26 mouse cellular contexts compared by ENCODE assay signal in genomic region chr8:13703756-13704155, GRCm38 (mm10). TPM values are rescaled to one million over a fixed set of nuclear protein-coding genes. Genes with fewer than 3 reads are reported as not detected.
DNase-seq lines count a peak whose midpoint lies in the region; ATAC-seq and TF ChIP-seq lines count a peak whose summit lies in the region.
"Had no signal": no experiment of that assay in that cellular context is flagged by ENCODE, and none has a peak within 500 bp of the region (broad histone marks: within the 10 kb centered on the region; RNA-seq: fewer than 3 reads in every experiment).

No protein-coding gene starts in this region.

- no peak overlapping the region for H3K4me3 ChIP-seq in midbrain, embryonic 10.5 days
- no peak overlapping the region for H3K4me3 ChIP-seq in midbrain, postnatal 0 days (ENCODE audit: low read depth, low read length)
- H3K4me3 ChIP-seq in myocyte = no peak overlapping the region
- H3K4me3 ChIP-seq: embryonic facial prominence, embryonic 15.5 days; erythroblast, embryonic 14.5 days; forebrain, embryonic 10.5 days; gastrocnemius, adult 2 months; heart, embryonic 15.5 days; hindbrain, embryonic 15.5 days had no signal

- DNase-seq in cerebellum, postnatal 25 days = peak; percentile 5
- DNase-seq in cerebellum, adult 18-20 months = no peak
- DNase-seq in midbrain, embryonic 10.5 days (ENCODE audit: low spot score) = no peak
- no peak for DNase-seq in midbrain, postnatal 0 days (ENCODE audit: low spot score)
- no peak for DNase-seq in yolk sac, embryonic 10.5 days (ENCODE audit: low spot score)
- DNase-seq in layer of hippocampus, adult 9-10 months (ENCODE audit: low spot score) = no peak
- DNase-seq: adrenal gland, adult 8-10 months; cerebellum, adult 11 months; cerebellum, postnatal 10 days; embryo, embryonic 11 days; gastrocnemius, adult 2 months; gastrocnemius, postnatal 36 days; heart, adult 18-20 months; heart, postnatal 14 days had no signal

- H3K27me3 ChIP-seq in midbrain, embryonic 10.5 days (ENCODE audit: low read depth, poor library complexity, severe bottlenecking) = no peaks in the 10 kb centered on the region
- no peaks in the 10 kb centered on the region for H3K27me3 ChIP-seq in midbrain, postnatal 0 days (ENCODE audit: insufficient read depth, low read length)
- no peaks in the 10 kb centered on the region for H3K27me3 ChIP-seq in myocyte (ENCODE audit: control insufficient read depth, insufficient read depth, insufficient read length)
- H3K27me3 ChIP-seq: embryonic facial prominence, embryonic 15.5 days; heart, embryonic 15.5 days; hindbrain, embryonic 15.5 days had no signal

- no peak for TF ChIP-seq CTCF in midbrain, postnatal 0 days (IDR thresholded peaks at IDR 0.05)

- H3K36me3 ChIP-seq in midbrain, embryonic 10.5 days = 0 out of 2 replicates have a peak, but pooled peaks cover 3% of the 10 kb centered on the region
- H3K36me3 ChIP-seq in midbrain, postnatal 0 days (ENCODE audit: insufficient read depth, low read length) = no peaks in the 10 kb centered on the region
- no peaks in the 10 kb centered on the region for H3K36me3 ChIP-seq in myocyte (ENCODE audit: control insufficient read depth, insufficient read depth)
- H3K36me3 ChIP-seq: embryonic facial prominence, embryonic 15.5 days; forebrain, embryonic 10.5 days; heart, embryonic 15.5 days; hindbrain, embryonic 15.5 days had no signal

- no peak overlapping the region for H3K4me2 ChIP-seq in midbrain, postnatal 0 days (ENCODE audit: low read depth, low read length, poor library complexity, severe bottlenecking)
- H3K4me2 ChIP-seq in myocyte (ENCODE audit: low read depth) = peak overlapping the region; percentile 35
- H3K4me2 ChIP-seq: embryonic facial prominence, embryonic 15.5 days; heart, embryonic 11.5 days; heart, embryonic 15.5 days; hindbrain, embryonic 15.5 days had no signal

- peaks cover 28% of the 10 kb centered on the region for H3K4me1 ChIP-seq in midbrain, embryonic 10.5 days
- H3K4me1 ChIP-seq in midbrain, postnatal 0 days (ENCODE audit: insufficient read depth, low read length) = peaks cover 7% of the 10 kb centered on the region; the same call in 1 of the 2 replicates

- H3K9ac ChIP-seq in midbrain, postnatal 0 days (replicated peaks; ENCODE audit: low read length, poor library complexity, severe bottlenecking) = no peak overlapping the region
- H3K9ac ChIP-seq: embryonic facial prominence, embryonic 15.5 days; heart, embryonic 15.5 days; hindbrain, embryonic 15.5 days had no signal

- no peak for ATAC-seq in midbrain, postnatal 0 days (ENCODE audit: low FRiP score)
- ATAC-seq: forebrain, embryonic 14.5 days had no signal

- no peak overlapping the region for H3ac ChIP-seq in myocyte (ENCODE audit: control insufficient read depth, insufficient read length)

- TF ChIP-seq POLR2A in myocyte (IDR thresholded peaks at IDR 0.05; ENCODE audit: insufficient read length, low read depth) = no peak

- WGBS in midbrain, embryonic 10.5 days = 95% methylated on average over 6 of the region's 6 CpGs
- WGBS in midbrain, postnatal 0 days = 96% methylated on average over 6 of the region's 6 CpGs

- no peaks in the 10 kb centered on the region for H3K79me2 ChIP-seq in myocyte (ENCODE audit: control insufficient read depth, insufficient read depth)

- H3K27ac ChIP-seq in midbrain, embryonic 10.5 days (replicated peaks) = 0 out of 2 replicates have a peak overlapping the region, but pooled peaks have one; percentile 46
- H3K27ac ChIP-seq in midbrain, postnatal 0 days (ENCODE audit: low read depth, low read length) = no peak overlapping the region
- H3K27ac ChIP-seq: embryonic facial prominence, embryonic 15.5 days; forebrain, embryonic 10.5 days; gastrocnemius, adult 2 months; heart, embryonic 15.5 days; hindbrain, embryonic 15.5 days had no signal

- no peaks in the 10 kb centered on the region for H3K9me3 ChIP-seq in midbrain, embryonic 10.5 days (replicated peaks)
- H3K9me3 ChIP-seq in midbrain, postnatal 0 days (ENCODE audit: low read length) = no peaks in the 10 kb centered on the region
- H3K9me3 ChIP-seq: embryonic facial prominence, embryonic 15.5 days; heart, embryonic 15.5 days; hindbrain, embryonic 15.5 days had no signal

TF ChIP-seq in myocyte, 11 proteins besides CTCF, POLR2A, EP300 and RAD21:
- TF ChIP-seq POLR2AphosphoS2 (IDR thresholded peaks at IDR 0.05; ENCODE audit: insufficient read length, low read depth) = no peak
- no peak for TF ChIP-seq MAX (IDR thresholded peaks at IDR 0.05; ENCODE audit: low read depth)
- TF ChIP-seq MYOD1 (IDR thresholded peaks at IDR 0.05; ENCODE audit: control insufficient read depth in 1 of 3, insufficient read length in 2 of 3, low read depth in 2 of 3) = no peak

RNA-seq across cellular contexts. Expression of gene Cfap97d2, which starts 1.9 kb away (rescaled TPM):
- polyA plus RNA-seq in midbrain, embryonic 10.5 days (2016; fragmentation: Nextera tagmentation; extraction: Ambion mirVana) = 0.68 and 1.4 TPM in 2 replicates
- 0.24 and 4.9 TPM in 2 replicates for total RNA-seq in midbrain, postnatal 0 days (2014; rRNA removed)
- 1.4 and 2.8 TPM in 2 replicates for polyA plus RNA-seq in midbrain, postnatal 0 days (2015; fragmentation: Nextera tagmentation; extraction: Ambion mirVana)
- polyA plus RNA-seq in myocyte (2012; fragmentation: generic; extraction: Trizol) = 0.02 TPM
- total RNA-seq: CH12.LX; common myeloid progenitor, adult 5-6 weeks; gastrocnemius, adult 2 months; gastrocnemius, postnatal 36 days; heart, postnatal 14 days; hematopoietic stem cell, adult 5-6 weeks had no signal
- polyA plus RNA-seq: C2C12; erythroblast, embryonic 14.5 days; heart, embryonic 11.5 days; heart, embryonic 15.5 days had no signal

RNA-seq across cellular contexts. Expression of gene Rasa3, which starts 26.4 kb away (rescaled TPM):
- polyA plus RNA-seq in midbrain, embryonic 10.5 days (2016; fragmentation: Nextera tagmentation; extraction: Ambion mirVana) = 27.4 and 28.9 TPM in 2 replicates
- total RNA-seq in midbrain, postnatal 0 days (2014; rRNA removed) = 43.9 and 52.7 TPM in 2 replicates
- polyA plus RNA-seq in midbrain, postnatal 0 days (2015; fragmentation: Nextera tagmentation; extraction: Ambion mirVana) = 20.5 and 23.5 TPM in 2 replicates
- polyA plus RNA-seq in myocyte (2012; fragmentation: generic; extraction: Trizol) = 39.6 TPM

RNA-seq across cellular contexts. Expression of gene Cdc16, which starts 53.7 kb away (rescaled TPM):
- 226 and 229 TPM in 2 replicates for polyA plus RNA-seq in midbrain, embryonic 10.5 days (2016; fragmentation: Nextera tagmentation; extraction: Ambion mirVana)
- total RNA-seq in midbrain, postnatal 0 days (2014; rRNA removed) = 96.2 and 111 TPM in 2 replicates
- 91.5 and 92.2 TPM in 2 replicates for polyA plus RNA-seq in midbrain, postnatal 0 days (2015; fragmentation: Nextera tagmentation; extraction: Ambion mirVana)
- 51.5 TPM for polyA plus RNA-seq in myocyte (2012; fragmentation: generic; extraction: Trizol)

Comparison
In these comparisons a context has a peak if more than half of its experiments do, and no peak if none do; other contexts are left out.
1. DNase-seq: peak in cerebellum, postnatal 25 days (2 of 2); none in cerebellum, adult 18-20 months (0 of 2), midbrain, embryonic 10.5 days (single experiment), midbrain, postnatal 0 days (single experiment), yolk sac, embryonic 10.5 days (single experiment) and layer of hippocampus, adult 9-10 months (single experiment).